Mouse (Mus musculus) hindbrain, embryonic 16.5 days (tissue): ENCODE data around the gene Neu3. TPM values are rescaled to one million over a fixed set of nuclear protein-coding genes. Genes with fewer than 3 reads are reported as not detected.

Experiments
- ATAC-seq: fragments of 200-750 bp; cut with Nextera tagmentation; 2 replicates; pipeline ENCODE4 v1.8.0; 2017; ENCODE audit warnings: moderate TSS enrichment, moderate library complexity
- H3K27ac ChIP-seq: fragments of 300-500 bp; sonication (generic); 2 replicates; pipeline ENCODE4 v1.5.1; 2014; ENCODE audit warnings: low read depth, mild to moderate bottlenecking, control low read depth, low read length, moderate library complexity
- H3K27me3 ChIP-seq: fragments of 300-500 bp; sonication (generic); replicated peaks from 2 replicates; pipeline ENCODE4 v1.6.1; 2014; ENCODE audit warnings: low read length; ENCODE audit not compliant: control insufficient read depth, insufficient read depth
- H3K36me3 ChIP-seq: fragments of 300-500 bp; sonication (generic); 2 replicates; pipeline ENCODE4 v1.6.1; 2014; ENCODE audit warnings: mild to moderate bottlenecking, low read length, moderate library complexity, mixed read lengths; ENCODE audit not compliant: control insufficient read depth, insufficient read depth
- H3K4me1 ChIP-seq: fragments of 300-500 bp; sonication (generic); 2 replicates; pipeline ENCODE4 v1.6.1; 2014; ENCODE audit warnings: low read depth, low read length; ENCODE audit not compliant: control insufficient read depth, insufficient read depth
- H3K4me2 ChIP-seq: fragments of 300-500 bp; sonication (generic); 2 replicates; pipeline ENCODE4 v1.6.1; 2014; ENCODE audit warnings: mild to moderate bottlenecking, low read length, control low read depth, moderate library complexity
- H3K4me3 ChIP-seq: fragments of 300-500 bp; sonication (generic); 2 replicates; pipeline ENCODE4 v1.5.1; 2014; ENCODE audit warnings: mild to moderate bottlenecking, low read length, control low read depth, moderate library complexity
- H3K9ac ChIP-seq: fragments of 300-500 bp; sonication (generic); 2 replicates; pipeline ENCODE4 v1.6.1; 2014; ENCODE audit warnings: low read depth, mild to moderate bottlenecking, control low read depth, low read length, moderate library complexity
- H3K9me3 ChIP-seq: fragments of 300-500 bp; sonication (generic); 2 replicates; pipeline ENCODE4 v1.6.1; 2014; ENCODE audit warnings: mild to moderate bottlenecking, low read length, moderate library complexity; ENCODE audit not compliant: control insufficient read depth
- WGBS: fragments of 180-500 bp; shearing (Covaris S2); extraction: QIAGEN DNeasy Blood & Tissue Kit; methylation state at CpG from one replicate; pipeline ENCODE4 v1.1.7; 2014; 5-methylcytosine and 5-hydroxymethylcytosine counted together
- polyA plus RNA-seq: library from polyadenylated mRNA; unstranded; fragments of >200 nt; fragmentation: Nextera tagmentation; extraction: Ambion mirVana; gene quantifications from 2 replicates; pipeline ENCODE4 v1.2.1, GENCODE M21; 2015

Gene Neu3
- 2.3 and 2.8 TPM in 2 replicates for polyA plus RNA-seq

- WGBS, result 1% methylated on average over 26 of the region's 26 CpGs
- Histone ChIP-seq H3K27me3 (no peaks in the 10 kb centered on the region), H3K4me2 (peak within 1 kb of the TSS; percentile 74), H3K27ac (peak within 1 kb of the TSS; percentile 74), H3K9me3 (no peaks in the 10 kb centered on the region), H3K4me3 (peak within 1 kb of the TSS; percentile 55), H3K9ac (peak within 1 kb of the TSS; percentile 71), H3K36me3 (no peaks in the 10 kb centered on the region), H3K4me1 (peaks cover 3% of the 10 kb centered on the region; the same call in 1 of the 2 replicates)
- peak; percentile 98 for ATAC-seq
Measured at GRCm38 (mm10) chr7:99828083-99828570, at the start of gene Neu3. TSS of gene Neu3 (minus strand) at chr7:99828417.

GRCm38 (mm10) chr7:99876345-99876744 lies 48.1 kb upstream of the Neu3 start:
- Histone ChIP-seq H3K9ac (no peak overlapping the region), H3K4me3 (no peak overlapping the region), H3K4me1 (peaks cover 5% of the 10 kb centered on the region; the same call in 1 of the 2 replicates), H3K27me3 (no peaks in the 10 kb centered on the region), H3K4me2 (no peak overlapping the region), H3K36me3 (no peaks in the 10 kb centered on the region), H3K9me3 (no peaks in the 10 kb centered on the region), H3K27ac (no peak overlapping the region)
- ATAC-seq, result peak; percentile 78
- WGBS, result 4% methylated on average over 3 of the region's 3 CpGs

- Histone ChIP-seq H3K27ac (no peak overlapping the region), H3K9ac (no peak overlapping the region), H3K4me2 (no peak overlapping the region), H3K36me3 (no peaks in the 10 kb centered on the region), H3K4me1 (peaks cover 5% of the 10 kb centered on the region; the same call in 1 of the 2 replicates), H3K4me3 (no peak overlapping the region), H3K9me3 (no peaks in the 10 kb centered on the region), H3K27me3 (no peaks in the 10 kb centered on the region)
- 51% methylated on average over 5 of the region's 5 CpGs for WGBS
- no peak; the same call in 1 of the 2 replicates for ATAC-seq
Measured at GRCm38 (mm10) chr7:99875891-99876290, 47.7 kb upstream of the Neu3 start.

GRCm38 (mm10) chr7:99873965-99874364 lies 45.7 kb upstream of the Neu3 start:
- Histone ChIP-seq H3K27me3 (no peaks in the 10 kb centered on the region), H3K9me3 (no peaks in the 10 kb centered on the region), H3K36me3 (no peaks in the 10 kb centered on the region), H3K27ac (no peak overlapping the region), H3K4me1 (peaks cover 5% of the 10 kb centered on the region; the same call in 1 of the 2 replicates), H3K4me3 (no peak overlapping the region), H3K9ac (no peak overlapping the region), H3K4me2 (no peak overlapping the region)
- no peak for ATAC-seq
- WGBS, result 71% methylated on average over 6 of the region's 6 CpGs

- no peak overlapping the region for H3K4me3 ChIP-seq
- H3K36me3 ChIP-seq, result no peaks in the 10 kb centered on the region
- H3K27ac ChIP-seq, result no peak overlapping the region
- no peaks in the 10 kb centered on the region for H3K4me1 ChIP-seq
- H3K27me3 ChIP-seq, result no peaks in the 10 kb centered on the region
- H3K4me2 ChIP-seq, result no peak overlapping the region
- no peaks in the 10 kb centered on the region for H3K9me3 ChIP-seq
- ATAC-seq, result no peak
- H3K9ac ChIP-seq, result no peak overlapping the region
- 72% methylated on average over 4 of the region's 4 CpGs for WGBS
Measured at GRCm38 (mm10) chr7:99869296-99869695, 41.1 kb upstream of the Neu3 start.

- 50% methylated on average over 3 of the region's 3 CpGs for WGBS
- H3K9ac ChIP-seq, result no peak overlapping the region
- H3K4me2 ChIP-seq, result no peak overlapping the region
- no peaks in the 10 kb centered on the region for H3K27me3 ChIP-seq
- no peak for ATAC-seq
- H3K36me3 ChIP-seq, result no peaks in the 10 kb centered on the region
- H3K27ac ChIP-seq, result no peak overlapping the region
- H3K4me3 ChIP-seq, result no peak overlapping the region
- no peaks in the 10 kb centered on the region for H3K9me3 ChIP-seq
- H3K4me1 ChIP-seq, result no peaks in the 10 kb centered on the region
Measured at GRCm38 (mm10) chr7:99865219-99865618, 37.0 kb upstream of the Neu3 start.

- H3K9ac ChIP-seq, result no peak overlapping the region
- H3K36me3 ChIP-seq, result no peaks in the 10 kb centered on the region
- no peaks in the 10 kb centered on the region for H3K4me1 ChIP-seq
- no peaks in the 10 kb centered on the region for H3K9me3 ChIP-seq
- H3K27ac ChIP-seq, result no peak overlapping the region
- H3K4me2 ChIP-seq, result no peak overlapping the region
- H3K4me3 ChIP-seq, result no peak overlapping the region
- H3K27me3 ChIP-seq, result no peaks in the 10 kb centered on the region
- no peak for ATAC-seq
- 33% methylated on average over 11 of the region's 11 CpGs for WGBS
Measured at GRCm38 (mm10) chr7:99864241-99865028, 36.2 kb upstream of the Neu3 start.

- 44% methylated on average over 7 of the region's 7 CpGs for WGBS
Measured at GRCm38 (mm10) chr7:99863362-99863761, 35.1 kb upstream of the Neu3 start, which contains the start of gene Spcs2. TSS of gene Spcs2 (minus strand) at chr7:99863462.

GRCm38 (mm10) chr7:99858813-99859585 lies 30.8 kb upstream of the Neu3 start, which contains the start of gene Xrra1:
TSS of gene Xrra1 (plus strand) at chr7:99859116.
- Histone ChIP-seq H3K4me3 (peak within 1 kb of the TSS; percentile 54), H3K4me1 (peaks cover 13% of the 10 kb centered on the region), H3K4me2 (peak within 1 kb of the TSS; percentile 79), H3K9me3 (no peaks in the 10 kb centered on the region), H3K27me3 (no peaks in the 10 kb centered on the region), H3K36me3 (no peaks in the 10 kb centered on the region), H3K9ac (peak within 1 kb of the TSS; percentile 87), H3K27ac (peak within 1 kb of the TSS; percentile 84)
- under 1% methylated on average over 42 of the region's 42 CpGs for WGBS
- ATAC-seq, result peak; percentile 98

More at GRCm38 (mm10) chr7:99863362-99863761, 35.1 kb upstream of the Neu3 start, which contains the start of gene Spcs2:
- Histone ChIP-seq H3K4me3 (no peak within 1 kb of the TSS), H3K4me2 (no peak within 1 kb of the TSS), H3K9me3 (no peaks in the 10 kb centered on the region), H3K27ac (no peak within 1 kb of the TSS), H3K27me3 (no peaks in the 10 kb centered on the region), H3K9ac (no peak within 1 kb of the TSS), H3K4me1 (peaks cover 2% of the 10 kb centered on the region; the same call in 1 of the 2 replicates), H3K36me3 (no peaks in the 10 kb centered on the region)
- no peak for ATAC-seq
